Mouse (Mus musculus) thymus, adult 2 months (tissue): ENCODE data around the gene Vwa7. TPM values are rescaled to one million over a fixed set of nuclear protein-coding genes. Genes with fewer than 3 reads are reported as not detected.
"Not testable (repeated sequence)": the region's sequence is repeated elsewhere in the genome, so short reads cannot be mapped to it uniquely, and the experiment has no call there.

Experiments used
- DNase-seq: peaks from one replicate; pipeline ENCODE4 v3.0.0; 2021
- H3K27ac ChIP-seq: fragments of 200-500 bp; 2 replicates; pipeline ENCODE4 v1.5.1; 2012; ENCODE audit warnings: low read length, control low read depth; ENCODE audit not compliant: control insufficient read depth, insufficient read depth
- H3K27me3 ChIP-seq: fragments of 200-500 bp; 2 replicates; pipeline ENCODE4 v1.6.1; 2012; ENCODE audit warnings: mild to moderate bottlenecking, low read length, moderate library complexity, mixed read lengths; ENCODE audit not compliant: control insufficient read depth, insufficient read depth
- H3K36me3 ChIP-seq: fragments of 200-500 bp; 2 replicates; pipeline ENCODE4 v1.6.1; 2012; ENCODE audit warnings: mild to moderate bottlenecking, low read length, moderate library complexity; ENCODE audit not compliant: control insufficient read depth, insufficient read depth
- H3K4me1 ChIP-seq: fragments of 200-500 bp; replicated peaks from 2 replicates; pipeline ENCODE4 v1.6.1; 2012; ENCODE audit warnings: low read length; ENCODE audit not compliant: control insufficient read depth, insufficient read depth
- H3K4me3 ChIP-seq: fragments of 200-500 bp; 2 replicates; pipeline ENCODE4 v1.5.1; 2012; ENCODE audit warnings: mild to moderate bottlenecking, low read length, control low read depth, moderate library complexity; ENCODE audit not compliant: control insufficient read depth, insufficient read depth
- CTCF ChIP-seq: fragments of 200-500 bp; IDR thresholded peaks from 2 replicates; pipeline ENCODE4 v1.5.1; 2012; ENCODE audit warnings: mild to moderate bottlenecking, control low read depth, low read length, moderate library complexity, borderline replicate concordance; ENCODE audit not compliant: control insufficient read depth, poor library complexity, insufficient read depth; ENCODE audit errors: extremely low read depth
- POLR2A ChIP-seq: fragments of 200-500 bp; IDR thresholded peaks from 2 replicates; pipeline ENCODE4 v1.6.1; 2012; ENCODE audit warnings: mild to moderate bottlenecking, low read length, control low read depth, moderate library complexity; ENCODE audit not compliant: control insufficient read depth, poor library complexity, insufficient read depth; ENCODE audit errors: extremely low read depth
- WGBS: fragments of 180-500 bp; shearing (Covaris S2); methylation state at CpG from one replicate; pipeline ENCODE4 v1.1.7; 2018; 5-methylcytosine and 5-hydroxymethylcytosine counted together
- polyA plus RNA-seq: library from polyadenylated mRNA; depleted of rRNA; stranded (reverse); fragments of >200 nt; gene quantifications from 2 replicates; pipeline ENCODE4 v1.2.3, GENCODE M21; 2012

The Vwa7 gene
- polyA plus RNA-seq, 1 experiment, result 1.5 TPM

DNA sequence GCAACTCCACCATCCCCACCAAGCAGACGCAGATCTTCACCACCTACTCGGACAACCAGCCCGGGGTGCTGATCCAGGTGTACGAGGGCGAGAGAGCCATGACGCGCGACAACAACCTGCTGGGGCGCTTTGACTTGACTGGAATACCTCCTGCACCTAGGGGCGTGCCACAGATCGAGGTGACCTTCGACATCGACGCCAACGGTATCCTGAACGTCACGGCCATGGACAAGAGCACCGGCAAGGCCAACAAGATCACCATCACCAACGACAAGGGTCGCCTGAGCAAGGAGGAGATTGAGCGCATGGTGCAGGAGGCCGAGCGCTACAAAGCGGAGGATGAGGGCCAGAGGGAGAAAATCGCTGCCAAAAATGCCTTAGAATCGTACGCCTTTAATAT is 38.1 kb upstream of the Vwa7 start:
- 96% methylated on average over 27 of the region's 27 CpGs for WGBS
- no peaks in the 10 kb centered on the region for H3K36me3 ChIP-seq
- peaks cover 5% of the 10 kb centered on the region for H3K4me1 ChIP-seq
- H3K27me3 ChIP-seq, result no peaks in the 10 kb centered on the region
- no peak for DNase-seq
- TF ChIP-seq CTCF, result no peak
- no peak for TF ChIP-seq POLR2A
- no peak overlapping the region for H3K4me3 ChIP-seq
- no peak overlapping the region for H3K27ac ChIP-seq

DNA sequence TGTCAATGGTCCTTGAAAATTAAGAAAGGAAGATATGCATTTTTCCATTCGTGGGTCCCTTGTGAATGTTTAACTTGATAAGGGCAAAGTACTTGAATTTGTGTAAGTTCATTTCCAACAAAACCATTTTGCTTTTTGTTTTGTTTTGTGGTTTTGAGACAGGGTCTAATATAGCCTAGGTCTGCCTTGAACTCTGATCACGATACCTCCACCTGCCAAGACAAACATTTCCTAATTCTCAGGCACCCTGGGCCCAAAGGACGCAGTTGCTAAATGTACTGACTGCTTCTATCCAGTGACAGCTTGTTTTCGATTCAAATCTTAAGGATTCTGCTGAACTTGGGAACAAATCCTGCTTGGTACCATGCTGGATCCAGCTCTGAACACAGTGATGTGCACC is 36.7 kb upstream of the Vwa7 start:
- Histone ChIP-seq H3K36me3 (no peaks in the 10 kb centered on the region), H3K27ac (no peak overlapping the region), H3K4me1 (peaks cover 5% of the 10 kb centered on the region), H3K27me3 (no peaks in the 10 kb centered on the region), H3K4me3 (no peak overlapping the region)
- 93% methylated on average over 4 of the region's 4 CpGs for WGBS
- no peak for DNase-seq
- no peak for TF ChIP-seq POLR2A
- no peak for TF ChIP-seq CTCF

- WGBS, result 18% methylated on average over 2 of the region's 2 CpGs
- peak; percentile 47 for DNase-seq
- Histone ChIP-seq H3K36me3 (peaks cover 3% of the 10 kb centered on the region), H3K27ac (peak overlapping the region; percentile 61; the same call in 1 of the 2 replicates), H3K27me3 (no peaks in the 10 kb centered on the region), H3K4me1 (peaks cover 5% of the 10 kb centered on the region), H3K4me3 (no peak overlapping the region; the same call in 1 of the 2 replicates)
- TF ChIP-seq CTCF (no peak), POLR2A (no peak)
These were observed 35.7 kb upstream of the Vwa7 start for GRCm38 (mm10) chr17:34980655-34981054.

DNA sequence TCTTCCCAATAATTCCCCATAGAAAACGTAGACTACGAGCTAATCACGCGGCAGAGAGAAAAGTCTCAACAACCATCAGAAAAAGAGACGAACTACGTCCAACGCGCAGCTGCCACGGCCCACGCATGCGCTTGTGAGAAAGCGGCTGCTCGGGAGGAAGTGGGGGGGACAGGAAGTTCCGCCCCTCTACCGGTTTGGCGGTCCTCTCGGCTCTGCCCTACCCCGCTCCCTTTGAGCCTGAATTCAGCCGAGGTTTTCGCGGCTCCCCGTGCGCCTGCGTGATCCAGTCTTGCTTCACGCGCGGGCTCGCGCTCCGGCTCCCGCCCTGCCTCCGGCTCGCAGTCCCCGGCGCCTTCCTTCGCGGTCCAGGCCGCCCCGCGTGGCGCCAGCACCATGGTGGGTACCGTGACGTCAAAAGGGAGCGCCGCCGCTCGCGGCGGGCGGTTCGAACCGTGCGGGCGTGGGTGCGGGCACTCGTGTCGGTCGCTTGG is 34.6 kb upstream of the Vwa7 start, which contains the start of gene Lsm2:
TSS of gene Lsm2 (plus strand) at position 173 of the 491 bp plus-strand sequence.
- Histone ChIP-seq H3K4me1 (peaks cover 5% of the 10 kb centered on the region), H3K36me3 (peaks cover 13% of the 10 kb centered on the region), H3K27me3 (no peaks in the 10 kb centered on the region), H3K27ac (peak within 1 kb of the TSS; percentile 62), H3K4me3 (peak within 1 kb of the TSS; percentile 69)
- WGBS, result 1% methylated on average over 58 of the region's 58 CpGs
- TF ChIP-seq CTCF (peak; percentile 54; the same call in 1 of the 2 replicates), POLR2A (peak; percentile 61)
- peak; percentile 91 for DNase-seq

GRCm38 (mm10) chr17:34982328-34982727 is 34.1 kb upstream of the Vwa7 start:
- DNase-seq, result no peak
- Histone ChIP-seq H3K4me3 (peak overlapping the region; percentile 69), H3K36me3 (peaks cover 13% of the 10 kb centered on the region), H3K4me1 (peaks cover 5% of the 10 kb centered on the region), H3K27ac (no peak overlapping the region), H3K27me3 (no peaks in the 10 kb centered on the region)
- TF ChIP-seq CTCF, result no peak
- no peak for TF ChIP-seq POLR2A
- WGBS, result under 1% methylated on average over 15 of the region's 15 CpGs

GRCm38 (mm10) chr17:34984218-34984617 is 32.2 kb upstream of the Vwa7 start:
- Histone ChIP-seq H3K36me3 (peaks cover 19% of the 10 kb centered on the region), H3K27ac (no peak overlapping the region), H3K27me3 (no peaks in the 10 kb centered on the region), H3K4me1 (peaks cover 5% of the 10 kb centered on the region), H3K4me3 (no peak overlapping the region)
- TF ChIP-seq CTCF (no peak), POLR2A (no peak)
- 88% methylated on average over 2 of the region's 2 CpGs for WGBS
- no peak for DNase-seq

GRCm38 (mm10) chr17:34994751-34995150 is 21.6 kb upstream of the Vwa7 start:
- H3K27ac ChIP-seq, result no peak overlapping the region
- no peak for DNase-seq
- H3K36me3 ChIP-seq, result peaks cover 15% of the 10 kb centered on the region; the same call in 1 of the 2 replicates
- H3K4me1 ChIP-seq, result peaks cover 21% of the 10 kb centered on the region
- no peak overlapping the region for H3K4me3 ChIP-seq
- no peak for TF ChIP-seq CTCF
- no peak for TF ChIP-seq POLR2A
- no peaks in the 10 kb centered on the region for H3K27me3 ChIP-seq

GRCm38 (mm10) chr17:34995192-34995591 is 21.2 kb upstream of the Vwa7 start:
- H3K27ac ChIP-seq, DNase-seq, H3K27me3 ChIP-seq, H3K4me3 ChIP-seq: not testable (repeated sequence)
- 88% methylated on average over 4 of the region's 4 CpGs for WGBS
- Histone ChIP-seq H3K36me3 (peaks cover 15% of the 10 kb centered on the region; the same call in 1 of the 2 replicates), H3K4me1 (peaks cover 24% of the 10 kb centered on the region)

DNA sequence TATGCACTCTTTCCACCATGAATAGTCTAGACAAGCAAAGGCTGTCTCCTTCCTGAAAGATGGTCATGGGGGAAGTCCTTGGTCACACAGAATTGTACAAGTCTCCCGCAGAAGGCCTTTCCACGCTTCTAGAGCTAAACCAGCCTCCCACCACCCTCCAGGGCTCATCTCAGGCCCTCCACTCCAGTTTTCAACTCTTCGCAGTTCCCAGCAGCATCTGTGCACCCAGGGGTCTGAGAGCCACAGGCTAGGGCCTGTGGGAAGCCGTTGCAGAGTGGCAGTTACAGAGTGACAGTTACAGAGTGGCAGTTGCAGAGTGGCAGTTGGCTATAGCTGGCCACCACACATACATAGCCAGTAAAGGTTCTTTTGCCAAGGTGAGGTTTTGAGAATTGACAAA is 20.5 kb upstream of the Vwa7 start:
- H3K4me1 ChIP-seq, result peaks cover 24% of the 10 kb centered on the region
- not testable (repeated sequence) for H3K4me3 ChIP-seq, H3K27ac ChIP-seq, DNase-seq, H3K27me3 ChIP-seq
- H3K36me3 ChIP-seq, result peaks cover 12% of the 10 kb centered on the region; the same call in 1 of the 2 replicates
- 86% methylated on average over 4 of the region's 4 CpGs for WGBS
